Mouse (Mus musculus): ENCODE results near the gene Slc41a3.
A peak's percentile ranks its signal among the peaks of the same experiment; 100 is the strongest.

Slc41a3 gene

DNA sequence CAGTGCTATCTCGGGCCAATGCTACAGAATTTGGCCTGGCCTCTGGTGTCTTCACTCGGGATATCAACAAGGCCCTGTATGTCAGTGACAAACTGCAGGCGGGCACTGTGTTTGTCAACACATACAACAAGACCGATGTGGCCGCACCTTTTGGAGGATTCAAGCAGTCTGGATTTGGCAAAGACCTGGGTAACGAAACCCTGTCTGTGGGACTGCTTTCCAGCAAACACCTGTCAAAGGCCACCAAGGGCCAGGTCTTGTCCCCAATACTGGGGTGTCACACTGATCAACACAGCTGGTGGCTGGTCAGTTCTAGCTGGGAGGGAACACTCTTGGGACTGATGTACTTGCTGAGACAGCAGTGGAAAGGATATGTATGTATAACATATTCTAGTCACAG, 6.3 kb upstream of the Slc41a3 start:
- DNase-seq (ENCODE audit: low spot score in 2 of 2), result no peak

DNA sequence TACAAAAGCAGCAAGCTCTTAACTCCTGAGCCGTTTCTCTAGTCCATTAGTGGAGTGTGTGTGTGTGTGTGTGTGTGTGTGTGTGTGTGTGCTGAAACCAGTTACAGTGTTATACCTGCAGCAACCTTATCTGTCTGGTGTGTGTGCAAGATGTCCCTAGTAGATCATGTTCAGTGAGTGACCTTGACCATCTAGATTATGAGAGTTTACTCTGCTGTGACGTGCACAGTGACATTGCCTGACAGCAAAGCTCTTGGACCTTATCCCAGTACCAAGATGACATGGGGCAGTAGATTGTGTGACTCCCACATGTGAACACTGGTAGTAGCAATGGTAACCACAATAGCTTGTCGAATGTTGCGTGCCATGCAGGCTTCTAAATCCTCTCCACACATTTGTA, 4.2 kb upstream of the Slc41a3 start:
- no peak for DNase-seq (ENCODE audit: low spot score in 2 of 2)

DNA sequence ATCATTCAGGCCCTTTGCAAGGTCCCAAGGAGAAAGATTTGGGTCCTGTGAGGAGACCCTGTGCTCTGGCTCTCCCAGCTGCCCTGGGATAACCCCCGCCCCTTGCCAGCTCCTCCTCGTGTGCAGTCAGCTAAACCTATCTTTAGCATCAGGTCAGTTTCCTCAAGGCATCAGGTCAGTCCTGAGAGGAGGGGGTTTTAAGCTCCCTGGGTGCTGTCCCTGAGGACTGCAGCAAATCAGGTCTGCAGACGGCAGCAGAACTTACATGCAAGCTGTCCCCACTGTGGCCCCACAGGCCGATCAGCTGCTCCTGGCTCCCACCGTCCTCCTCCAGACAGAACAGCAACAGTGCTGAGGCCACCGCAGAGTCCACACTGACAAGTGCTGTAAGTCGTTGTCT, 2.8 kb upstream of the Slc41a3 start:
- DNase-seq (ENCODE audit: low spot score in 2 of 2), result no peak

DNA sequence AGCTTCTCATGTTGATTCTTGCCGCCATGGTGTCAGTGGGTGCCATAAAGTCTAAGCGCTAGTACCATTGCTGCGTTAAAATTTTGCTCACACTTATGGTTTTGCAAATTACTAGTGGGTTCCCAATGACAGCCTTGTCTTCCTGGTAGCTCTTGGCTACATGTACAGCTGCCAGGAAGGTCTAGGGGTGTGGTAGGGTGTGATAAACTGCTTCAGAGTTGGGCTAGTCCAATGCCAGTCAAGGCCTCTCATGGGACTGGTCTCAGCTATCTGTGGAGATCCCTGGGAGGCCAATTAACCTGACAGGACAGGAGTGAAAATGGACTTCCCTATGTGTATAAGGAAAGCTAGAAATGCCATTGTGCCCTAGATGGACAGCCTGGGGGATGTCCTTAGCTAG, 2.2 kb upstream of the Slc41a3 start:
- no peak for DNase-seq (ENCODE audit: low spot score in 2 of 2)

DNA sequence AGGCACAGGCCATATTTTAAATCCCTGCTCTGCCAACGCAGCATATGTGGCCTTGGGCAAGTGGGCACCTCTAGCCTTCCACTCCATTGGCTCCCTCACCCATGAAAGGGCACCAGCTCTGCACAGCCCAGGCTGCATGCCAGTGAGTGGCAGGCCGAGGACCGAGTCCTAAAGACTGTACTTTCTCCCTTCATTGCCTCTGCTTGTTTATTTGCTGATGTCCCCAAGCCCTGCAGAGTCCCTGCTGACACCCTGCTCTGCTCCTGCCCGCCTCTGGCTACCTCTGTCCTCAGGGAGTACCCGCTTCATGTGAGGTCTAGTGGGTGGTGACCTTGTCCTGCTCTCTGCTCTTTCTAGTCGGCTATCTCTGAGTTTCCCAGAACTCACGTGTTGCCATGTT, 1.4 kb upstream of the Slc41a3 start:
- no peak for DNase-seq (ENCODE audit: low spot score in 2 of 2)

DNA sequence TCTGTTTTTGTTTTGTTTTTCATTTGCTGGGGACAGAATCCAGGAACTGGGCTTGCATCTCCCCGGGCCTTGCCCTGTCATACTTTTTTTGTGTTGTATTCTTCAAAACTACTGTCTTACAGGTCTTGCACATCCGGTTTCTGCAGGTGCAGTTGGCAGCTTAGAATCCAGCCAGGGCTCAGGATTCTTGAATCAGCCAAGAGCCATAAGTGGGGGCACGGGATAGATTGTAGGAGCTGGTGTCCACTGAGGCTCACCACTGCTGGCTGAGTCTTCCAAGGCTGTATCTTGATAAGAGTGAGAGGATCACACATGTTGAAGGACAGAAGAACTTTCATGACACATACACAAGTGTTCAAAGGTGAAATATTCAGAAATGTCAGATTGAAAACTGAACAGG, 395 bp upstream of the Slc41a3 start:
- no peak for DNase-seq (ENCODE audit: low spot score in 2 of 2)

DNA sequence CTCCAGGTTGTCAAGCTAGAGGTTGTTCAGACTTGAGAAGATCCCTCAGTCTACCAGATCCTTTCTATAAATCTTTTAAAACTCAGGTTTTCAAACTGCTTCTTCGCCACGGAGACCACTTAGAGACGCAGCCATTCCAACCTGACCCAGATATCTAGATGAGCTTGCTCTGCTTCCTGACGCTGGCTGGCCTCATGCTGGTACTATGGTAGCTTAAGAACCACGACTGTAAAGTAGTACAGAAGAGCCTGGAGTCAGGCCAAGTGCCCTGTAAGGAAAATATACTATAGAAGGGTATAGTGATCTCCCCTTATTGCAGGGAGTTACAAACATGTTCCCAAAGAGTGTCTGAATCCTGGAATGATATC, 757 bp downstream of the Slc41a3 start:
- no peak for DNase-seq (ENCODE audit: low spot score in 2 of 2)

DNA sequence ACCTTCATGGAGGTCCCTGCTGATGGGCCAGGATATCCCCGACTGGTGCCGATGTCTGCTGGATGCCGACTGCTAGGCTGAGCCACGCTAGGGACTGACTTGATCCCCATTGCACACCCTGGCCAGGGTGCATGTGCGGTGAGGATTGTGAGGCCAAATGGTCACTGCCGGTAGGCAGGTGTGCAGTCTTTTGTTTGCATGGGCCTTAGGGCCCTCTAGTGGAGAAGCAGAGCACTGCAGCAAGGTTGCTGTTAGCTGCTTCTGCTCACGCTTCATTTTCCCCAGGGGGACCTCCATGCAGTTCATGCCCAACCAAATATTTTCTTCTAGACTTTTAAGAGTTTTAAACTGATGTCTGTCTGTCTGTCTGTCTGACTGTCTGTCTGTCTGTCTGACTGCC, 2.0 kb downstream of the Slc41a3 start:
- no peak for DNase-seq (ENCODE audit: low spot score in 2 of 2)

DNA sequence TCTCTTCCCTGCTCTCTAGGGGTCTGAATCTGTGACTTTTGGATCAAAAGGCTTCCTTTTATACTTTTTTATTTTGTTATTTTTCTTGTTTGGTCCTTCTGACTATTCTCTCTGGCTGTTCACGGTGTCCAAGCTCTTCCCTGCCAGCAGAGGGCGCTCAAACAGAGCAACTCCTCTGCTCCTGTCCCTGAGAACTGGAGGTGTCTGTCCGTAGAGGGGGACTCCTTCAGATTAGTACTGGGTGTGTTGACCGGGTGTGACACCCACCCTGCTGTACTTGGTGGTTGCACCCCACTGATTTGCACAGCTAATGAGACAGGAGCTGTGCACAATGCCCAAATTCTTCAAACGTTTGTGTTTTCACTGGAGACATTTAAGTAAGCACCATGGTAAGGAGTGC, 2.7 kb downstream of the Slc41a3 start:
- no peak for DNase-seq (ENCODE audit: low spot score in 2 of 2)

DNA sequence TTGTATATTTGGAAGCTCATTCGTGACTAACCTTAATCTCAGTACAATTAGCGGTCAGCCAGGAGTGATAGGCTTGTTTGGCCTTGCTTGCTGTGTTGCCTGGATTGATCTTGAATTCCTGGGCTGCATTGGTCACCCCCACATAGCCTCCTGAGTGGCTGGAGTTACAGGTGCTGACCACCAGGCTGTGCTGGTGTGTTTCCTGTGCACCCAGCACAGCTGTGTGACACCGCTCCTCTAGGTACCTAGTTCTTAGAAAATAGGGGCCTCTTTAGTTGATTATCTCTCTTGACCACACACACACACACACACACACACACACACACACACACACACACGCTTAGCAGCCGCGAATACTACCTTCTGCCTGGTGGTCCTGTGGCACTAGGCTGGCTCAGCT, 3.7 kb downstream of the Slc41a3 start:
- DNase-seq (ENCODE audit: low spot score in 2 of 2), result peak in 1 of 2 experiments; percentile 48

DNA sequence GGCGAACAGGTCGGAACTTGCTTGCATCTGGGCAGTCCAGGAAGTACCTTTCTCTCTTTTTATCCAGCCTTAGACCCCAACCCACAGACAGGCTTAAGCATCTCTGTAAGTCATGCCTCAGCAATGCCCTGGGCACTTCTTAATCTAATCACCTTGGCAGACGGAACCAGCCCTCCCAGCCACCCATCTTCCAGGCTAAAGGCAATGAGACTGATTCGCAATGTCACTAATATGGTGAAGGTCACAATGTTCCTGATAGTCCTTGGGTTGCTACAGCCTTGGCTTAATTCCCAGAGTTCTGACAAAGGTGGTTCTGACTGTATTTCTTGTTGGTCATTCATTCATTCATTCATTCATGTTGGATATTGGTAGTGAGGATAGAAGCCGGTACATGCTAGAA, 5.7 kb downstream of the Slc41a3 start:
- no peak for DNase-seq (ENCODE audit: low spot score in 2 of 2)

DNA sequence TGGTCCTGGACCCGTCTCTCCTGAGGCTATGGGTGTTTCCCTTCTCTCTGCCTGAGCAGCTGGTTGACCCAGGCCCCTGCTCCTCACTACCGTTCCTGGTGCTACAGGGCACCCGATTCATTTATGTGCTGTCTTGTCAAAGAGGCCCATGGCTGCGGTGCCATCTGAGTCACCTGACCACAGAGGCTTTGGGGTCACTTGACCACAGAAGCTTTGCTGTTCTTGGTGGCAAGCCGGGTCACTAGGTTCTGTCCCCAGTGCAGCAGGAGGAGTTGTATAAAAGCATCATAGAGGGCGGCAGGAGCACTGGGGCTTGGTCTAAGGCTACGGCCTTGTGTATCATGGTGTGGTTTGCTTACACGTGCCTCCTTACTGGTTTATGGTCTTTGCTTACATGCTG, 8.8 kb downstream of the Slc41a3 start:
- no peak for DNase-seq (ENCODE audit: low spot score in 2 of 2)

DNA sequence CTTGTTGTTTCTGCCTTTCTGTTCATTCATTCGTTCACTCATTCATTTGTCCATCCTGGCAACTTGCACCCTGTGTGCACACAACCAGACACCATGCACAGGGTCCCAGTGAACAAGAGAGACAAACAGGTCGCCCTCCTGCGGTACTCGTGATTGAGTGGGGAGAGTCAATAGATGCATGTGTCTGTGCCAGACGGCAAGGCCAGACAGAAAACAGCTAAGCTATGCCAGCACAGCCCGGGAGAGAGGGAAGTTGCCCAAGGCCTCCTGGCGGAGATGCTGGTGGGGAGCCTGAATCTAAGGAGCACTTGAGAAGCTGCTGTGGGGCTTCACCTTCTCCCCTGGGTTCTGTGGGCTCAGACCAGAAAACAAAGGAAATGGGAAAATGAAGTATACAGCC, 10.8 kb downstream of the Slc41a3 start:
- no peak for DNase-seq (ENCODE audit: low spot score in 2 of 2)

DNA sequence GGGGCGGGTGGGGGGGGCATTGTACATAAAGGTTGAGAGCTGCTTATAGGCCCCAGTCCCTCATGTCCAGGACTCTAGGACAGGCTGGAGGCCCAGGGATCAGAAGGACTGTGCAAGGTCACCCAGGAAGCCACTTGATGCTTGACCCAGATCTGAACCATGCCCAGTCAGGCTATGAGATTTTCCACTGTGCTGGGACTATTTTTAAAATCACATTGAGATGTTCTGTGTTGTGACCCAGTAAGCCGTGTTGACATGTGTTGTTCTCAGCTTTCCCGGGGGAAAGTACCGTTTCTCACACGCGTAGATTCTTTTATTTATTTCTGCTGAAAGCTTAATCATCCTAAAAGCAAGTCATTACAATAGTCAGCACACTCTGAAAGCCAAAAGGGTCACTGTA, 11.5 kb downstream of the Slc41a3 start:
- no peak for DNase-seq (ENCODE audit: low spot score in 2 of 2)

DNA sequence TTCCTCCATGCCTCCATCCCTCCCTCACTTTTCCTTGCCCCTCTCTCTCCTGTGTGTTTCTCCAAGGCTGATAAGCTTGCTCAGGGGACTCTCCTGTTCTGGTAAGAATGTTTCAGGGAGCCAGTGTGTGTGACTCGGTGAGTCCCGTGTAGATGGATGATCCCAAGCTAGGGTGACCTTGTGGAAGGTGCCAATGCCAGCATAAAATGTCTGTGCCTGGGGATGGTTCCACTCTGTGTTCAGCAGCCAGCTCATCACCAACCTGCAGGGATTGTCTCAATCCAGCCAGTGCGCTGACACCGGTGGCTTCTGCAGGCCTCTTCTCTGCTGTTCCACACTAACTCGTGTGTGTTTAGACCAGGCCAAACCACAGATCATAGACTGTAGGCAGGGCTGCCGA, 12.0 kb downstream of the Slc41a3 start:
- no peak for DNase-seq (ENCODE audit: low spot score in 2 of 2)

DNA sequence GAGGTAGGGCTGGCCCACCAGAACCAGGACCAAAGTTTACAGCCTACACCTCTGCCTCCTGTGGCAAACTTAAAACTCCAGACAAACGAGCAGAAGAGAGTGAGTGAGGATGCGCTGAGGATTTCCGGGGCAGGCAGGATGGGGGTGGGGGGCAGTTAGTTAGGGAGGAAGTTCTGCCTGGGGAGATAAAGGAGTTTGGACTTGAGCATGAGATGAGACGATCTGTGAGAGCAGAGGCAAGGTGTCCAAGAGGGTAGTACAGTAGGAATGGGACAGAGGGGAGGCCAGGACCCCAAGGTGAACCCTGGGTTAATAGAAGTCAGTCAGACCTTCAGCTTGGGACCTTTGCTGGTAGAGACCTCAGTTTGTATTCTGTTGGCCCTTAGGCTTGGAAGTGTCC, 13.7 kb downstream of the Slc41a3 start:
- DNase-seq (ENCODE audit: low spot score in 2 of 2), result no peak

DNA sequence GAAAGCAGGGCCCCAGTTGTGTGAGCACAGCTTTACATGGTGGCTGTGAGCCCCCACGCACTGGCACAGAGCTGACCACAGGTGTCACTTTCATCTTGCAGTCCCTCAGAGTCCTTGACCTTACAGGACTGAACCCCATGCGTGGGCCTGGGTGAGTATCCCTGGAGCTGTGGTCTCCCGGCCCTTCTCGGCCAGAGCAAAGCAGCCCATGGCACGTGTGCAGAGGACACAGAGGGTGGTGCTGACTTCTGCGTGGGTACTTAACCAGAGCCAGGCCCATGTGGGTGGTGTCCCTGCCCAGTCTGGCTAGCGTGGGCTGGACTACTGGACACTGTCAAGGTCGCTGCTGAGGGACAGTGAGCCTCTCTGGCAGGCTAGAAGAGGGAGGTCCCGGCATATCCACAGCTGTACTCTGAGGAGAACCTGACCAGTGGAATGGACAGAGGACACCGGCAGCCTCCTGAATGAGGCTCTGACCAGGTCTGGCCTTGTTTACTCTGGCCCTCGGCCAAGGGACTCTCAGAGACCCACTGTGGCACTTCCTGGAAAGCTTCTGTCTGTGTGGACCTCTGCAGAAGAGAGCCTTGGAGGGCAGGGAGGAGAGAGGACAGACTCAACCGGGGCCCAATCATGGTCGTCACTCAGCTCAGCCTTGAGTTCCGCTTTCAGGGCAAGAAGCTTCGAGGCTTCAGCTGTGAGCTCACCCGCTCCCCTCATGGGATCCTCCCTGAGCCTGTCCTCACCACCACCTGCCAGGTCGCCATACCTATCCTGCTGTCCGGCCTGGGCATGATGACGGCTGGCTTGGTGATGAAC, 14.5 kb downstream of the Slc41a3 start:
- peak in 1 of 2 experiments; percentile 38 for DNase-seq (ENCODE audit: low spot score in 2 of 2)

DNA sequence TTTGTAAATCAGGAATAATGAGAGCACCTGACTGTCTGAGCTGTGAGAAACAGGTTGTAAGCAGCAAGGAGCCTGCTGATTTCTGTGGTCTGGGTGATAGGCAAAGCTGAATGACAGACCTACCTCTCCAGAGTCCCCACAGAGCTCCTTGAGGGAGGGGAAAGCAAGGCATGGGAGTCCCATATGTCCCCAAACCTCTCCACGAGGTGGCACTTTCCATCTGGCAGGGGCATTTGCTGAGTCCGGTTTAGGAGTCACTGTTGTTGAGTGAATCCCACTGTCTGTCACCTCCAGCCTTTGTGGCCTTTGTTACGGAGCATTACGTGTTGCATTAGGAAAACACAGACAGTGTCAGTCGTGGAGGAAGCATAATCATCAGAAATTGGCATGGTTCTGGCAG, 15.4 kb downstream of the Slc41a3 start:
- DNase-seq (ENCODE audit: low spot score in 2 of 2), result no peak

DNA sequence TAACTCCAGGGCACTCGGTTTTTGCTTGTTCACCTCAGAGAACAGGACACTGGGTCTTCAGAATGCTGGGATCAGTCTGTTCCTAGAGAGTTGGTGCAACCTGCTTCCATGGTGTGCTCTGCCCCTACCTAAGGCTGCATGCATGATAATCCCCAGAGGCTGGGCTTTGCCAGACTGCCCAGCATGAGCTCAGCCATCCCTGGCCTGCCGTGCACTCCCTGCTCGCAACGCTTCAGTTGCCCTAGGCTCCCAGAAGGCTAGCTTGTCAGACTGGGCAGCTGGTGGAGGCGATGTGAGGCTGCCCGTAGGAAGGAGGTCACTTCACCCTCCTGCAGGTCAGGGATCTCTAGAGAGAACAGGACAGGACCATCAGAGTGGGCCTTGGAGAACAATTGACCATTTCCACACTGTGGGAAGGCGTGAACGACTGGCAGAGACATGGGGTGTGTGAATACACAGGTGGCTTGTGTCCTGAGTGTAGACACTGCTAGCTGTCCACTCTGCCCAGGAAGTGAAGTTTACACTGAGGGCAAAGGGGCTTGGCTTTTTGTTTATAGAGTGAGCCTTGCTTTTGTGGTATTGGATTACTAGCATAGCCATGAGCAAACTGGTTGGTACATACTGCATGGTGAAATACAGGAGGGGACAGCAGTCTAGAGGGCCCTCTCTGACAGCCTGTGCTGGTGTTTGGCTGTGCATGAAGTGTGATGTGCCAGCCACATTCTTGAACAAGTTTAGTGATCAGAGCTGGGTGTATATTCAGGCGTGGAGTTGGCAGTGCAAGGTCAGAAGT, 16.5 kb downstream of the Slc41a3 start:
- DNase-seq (ENCODE audit: low spot score in 2 of 2), result no peak

DNA sequence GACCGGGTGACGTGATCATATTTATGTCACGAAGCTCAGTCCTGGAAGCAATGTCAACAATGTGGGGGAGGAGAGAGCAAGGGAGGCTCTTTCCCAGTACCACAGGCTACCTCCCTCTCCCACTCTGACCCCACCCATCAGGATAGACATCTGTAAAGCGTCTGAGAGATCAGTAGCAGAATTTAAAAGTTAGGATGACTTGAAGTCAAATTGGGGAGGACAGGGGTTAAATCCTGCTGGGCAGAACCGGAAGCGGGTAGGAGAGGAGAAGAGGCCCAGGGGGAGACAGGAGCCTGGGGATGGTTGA, 17.0 kb downstream of the Slc41a3 start:
- DNase-seq (ENCODE audit: low spot score in 2 of 2), result no peak

DNA sequence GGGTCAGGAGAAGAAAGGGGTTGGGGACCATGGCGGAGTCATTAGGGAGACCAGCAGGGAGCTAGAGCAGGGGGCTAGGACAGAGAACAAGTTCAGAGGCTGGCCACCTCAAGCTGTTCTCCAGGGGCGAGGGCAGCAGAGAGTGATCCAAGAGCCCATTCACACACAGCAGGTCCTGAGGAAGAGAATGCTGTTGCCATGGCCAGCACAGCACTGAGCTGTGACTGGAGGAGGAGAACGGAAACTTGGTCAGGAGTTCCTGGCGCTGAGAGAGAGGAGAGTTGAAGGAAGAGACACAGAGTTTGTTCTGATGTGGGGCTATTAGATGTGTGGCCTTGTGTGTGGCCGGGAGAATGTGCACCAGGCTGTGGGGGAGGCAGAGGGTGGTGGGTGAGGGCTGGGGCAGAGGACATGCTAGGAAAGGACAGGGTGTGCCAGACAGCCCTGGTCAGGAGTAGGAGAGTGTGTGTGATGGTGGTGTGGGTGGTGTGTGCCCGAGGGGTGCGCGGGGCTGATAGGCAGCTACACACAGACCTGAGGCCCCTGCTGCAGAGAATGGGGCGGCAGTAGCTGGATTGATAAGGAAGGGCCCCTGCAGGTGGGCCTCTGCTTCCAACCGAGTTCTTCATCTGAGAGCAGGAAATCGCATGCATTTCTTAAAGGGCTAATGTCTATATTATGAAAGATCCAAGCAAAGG, 18.4 kb downstream of the Slc41a3 start:
- DNase-seq (ENCODE audit: low spot score in 2 of 2), result no peak

DNA sequence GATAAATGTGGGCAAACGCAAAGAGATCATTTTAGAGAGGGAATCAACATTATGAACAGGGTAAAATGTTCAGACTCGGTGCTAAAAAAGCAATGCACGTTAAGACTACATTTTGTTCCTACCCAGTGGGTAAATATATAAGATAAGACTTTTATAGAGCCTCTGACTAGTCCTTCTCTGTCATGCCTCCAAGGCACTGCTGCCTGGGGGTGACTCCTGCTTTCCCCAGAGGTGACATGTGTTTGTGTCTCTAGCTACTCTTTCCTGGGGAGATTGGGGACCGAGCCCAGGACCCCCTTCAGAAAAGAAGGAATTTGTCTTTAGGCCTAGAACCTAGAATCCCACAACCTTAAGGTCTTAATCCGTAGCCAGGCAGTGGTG, 18.9 kb downstream of the Slc41a3 start:
- DNase-seq (ENCODE audit: low spot score in 2 of 2), result no peak

DNA sequence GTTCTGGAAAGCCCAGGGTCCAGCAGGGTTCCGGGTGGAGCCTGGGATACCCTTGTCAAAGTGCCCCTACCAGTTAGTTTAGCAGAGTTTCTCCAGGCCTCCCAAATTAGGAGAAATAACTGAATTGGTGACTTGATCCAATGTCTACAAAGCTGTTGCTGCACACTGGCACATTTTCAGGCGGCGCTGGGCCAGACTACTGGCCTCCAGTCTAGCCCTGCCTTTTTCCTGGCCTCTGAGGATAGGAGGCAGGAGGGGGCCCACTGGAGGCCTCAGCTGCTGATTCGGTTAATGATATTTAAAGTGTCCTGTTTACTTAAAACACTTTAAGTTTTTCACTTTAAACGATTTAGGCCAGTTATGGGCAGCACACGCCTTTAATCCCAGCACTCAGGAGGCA, 19.7 kb downstream of the Slc41a3 start:
- peak in 1 of 2 experiments; percentile 38 for DNase-seq (ENCODE audit: low spot score in 2 of 2)
